Mouse (Mus musculus) left cerebral cortex, adult 9 months (tissue): ENCODE measurements at regions not wholly inside any gene's neighbourhood (a gene's known extent, or its start where the extent isn't known, plus 50 kb on each side); places are given as distances from the start of the nearest gene placed in this dataset.
A peak's percentile ranks its signal among the peaks of the same experiment; 100 is the strongest.

ENCODE experiments used
- DNase-seq, 2 experiments: peaks; one replicate each; pipeline ENCODE4 v3.0.0; 2022; ENCODE audit warnings: low spot score in 2 of 2

DNA sequence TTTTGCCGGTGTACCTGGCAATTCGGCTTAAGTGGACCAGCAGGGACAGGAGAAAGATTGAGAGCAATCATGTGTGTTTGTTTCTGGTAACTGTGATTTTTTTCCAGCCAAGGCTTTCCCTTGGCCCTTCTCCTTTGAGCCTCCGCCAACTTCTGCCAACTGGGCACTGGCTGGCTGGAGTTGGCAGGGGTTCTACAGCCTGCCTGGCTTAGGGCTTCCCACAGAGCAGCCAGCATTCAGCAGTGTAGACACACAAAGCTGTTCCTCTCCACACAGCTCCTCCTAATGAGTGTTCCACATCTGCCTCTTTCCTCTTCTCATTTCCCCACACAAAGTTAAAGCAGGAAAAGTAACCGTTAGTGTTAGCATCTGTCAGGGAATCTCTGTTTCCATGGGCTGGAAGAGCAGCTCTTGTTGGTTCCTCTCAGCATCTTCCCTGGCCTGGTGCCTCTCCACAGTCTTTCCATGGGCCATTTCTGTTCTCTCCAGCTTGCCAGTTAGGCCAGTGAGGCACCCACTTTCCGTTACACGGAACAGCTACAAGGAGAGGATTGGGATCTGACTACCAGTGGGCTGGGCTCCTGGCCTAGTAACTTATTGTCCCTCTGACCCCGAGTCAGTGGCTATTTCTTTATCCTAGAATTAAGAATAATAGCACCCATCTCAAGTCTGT is 68.0 kb upstream of the Rbm24 start:
- peak in 1 of 2 experiments; percentile 72 for DNase-seq

DNA sequence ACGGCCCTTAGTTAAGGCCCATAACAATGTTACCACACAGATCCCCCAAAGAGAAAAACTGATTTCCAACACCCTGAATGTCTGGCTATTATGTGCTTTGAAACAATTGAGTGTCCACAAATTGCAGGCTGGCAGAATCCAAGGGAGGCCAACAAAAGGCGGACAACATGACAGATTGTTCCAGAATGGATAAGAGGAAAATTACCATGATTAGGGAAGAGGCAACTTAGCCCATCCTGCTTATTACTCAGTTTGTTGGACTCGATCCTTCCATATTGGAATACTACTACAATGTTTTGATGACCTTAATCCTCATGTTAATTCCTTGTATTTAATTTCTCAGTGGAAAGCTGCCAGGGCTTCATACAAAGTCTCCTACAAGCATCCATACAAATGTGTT is 62.9 kb upstream of the Rbm24 start:
- no peak for DNase-seq

DNA sequence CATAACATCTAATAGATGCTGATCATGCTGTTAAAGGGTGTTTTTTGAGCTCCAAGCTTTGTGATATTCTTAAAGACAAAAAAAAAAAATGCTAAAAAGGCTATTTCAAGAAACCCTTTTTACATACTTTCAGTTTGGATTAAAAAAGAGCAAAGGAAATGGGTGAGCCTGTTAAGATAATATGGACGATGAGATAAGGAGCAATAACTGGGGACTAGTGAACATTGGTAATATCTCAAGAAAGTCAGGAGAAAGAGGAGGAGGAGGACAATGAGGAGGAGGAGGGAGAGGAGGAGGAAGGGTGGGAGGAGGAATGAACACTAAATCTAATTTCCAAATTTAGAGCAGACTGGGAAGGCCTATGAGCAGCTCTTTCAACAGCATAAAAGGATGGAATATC is 62.3 kb upstream of the Rbm24 start:
- DNase-seq = no peak

DNA sequence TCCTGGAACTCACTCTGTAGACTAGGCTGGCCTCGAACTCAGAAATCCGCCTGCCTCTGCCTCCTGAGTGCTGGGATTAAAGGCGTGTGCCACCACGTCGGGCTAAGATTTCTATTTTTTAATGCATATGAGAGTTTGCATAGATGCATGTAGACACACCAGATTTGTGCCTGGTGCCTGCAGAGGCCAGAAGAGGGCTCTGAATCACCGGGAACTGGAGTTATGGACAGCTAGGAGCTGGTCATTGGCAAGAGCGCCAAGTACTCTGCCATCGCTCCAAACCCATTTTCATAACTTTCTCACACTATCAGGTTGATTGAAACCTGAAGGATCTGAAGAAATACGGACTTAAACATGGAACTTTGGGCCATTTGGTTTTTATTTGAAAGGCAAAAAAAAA is 61.2 kb upstream of the Rbm24 start:
- no peak for DNase-seq

DNA sequence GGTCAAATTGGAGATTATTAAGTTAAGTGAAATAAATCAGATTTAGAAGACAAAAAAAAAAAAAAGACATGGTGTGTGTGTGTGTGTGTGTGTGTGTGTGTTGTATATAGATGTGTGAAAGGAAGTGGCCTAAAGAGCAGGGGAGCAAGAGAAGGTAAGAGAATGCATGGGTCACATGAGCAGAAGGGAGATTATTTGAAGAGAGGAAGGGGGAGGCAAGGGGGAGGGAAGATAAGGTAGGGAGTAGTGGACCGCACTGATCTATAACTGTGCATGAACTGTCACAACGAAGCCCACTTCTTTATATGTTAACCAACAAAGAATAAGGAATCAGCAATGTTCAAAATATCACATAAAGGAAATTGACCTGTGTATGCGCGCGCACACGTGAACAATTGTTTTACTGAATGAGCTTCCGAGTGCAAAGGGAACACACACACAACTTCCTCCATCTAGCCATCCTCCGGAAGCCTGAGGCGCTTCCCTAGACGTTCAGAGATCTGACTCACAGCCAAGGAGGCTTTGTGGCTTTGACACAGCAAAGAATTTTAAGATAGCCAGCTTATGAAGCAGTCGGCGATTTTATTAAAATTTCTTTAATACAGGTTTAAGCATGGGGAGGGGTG is 57.6 kb upstream of the Rbm24 start:
- DNase-seq = no peak

DNA sequence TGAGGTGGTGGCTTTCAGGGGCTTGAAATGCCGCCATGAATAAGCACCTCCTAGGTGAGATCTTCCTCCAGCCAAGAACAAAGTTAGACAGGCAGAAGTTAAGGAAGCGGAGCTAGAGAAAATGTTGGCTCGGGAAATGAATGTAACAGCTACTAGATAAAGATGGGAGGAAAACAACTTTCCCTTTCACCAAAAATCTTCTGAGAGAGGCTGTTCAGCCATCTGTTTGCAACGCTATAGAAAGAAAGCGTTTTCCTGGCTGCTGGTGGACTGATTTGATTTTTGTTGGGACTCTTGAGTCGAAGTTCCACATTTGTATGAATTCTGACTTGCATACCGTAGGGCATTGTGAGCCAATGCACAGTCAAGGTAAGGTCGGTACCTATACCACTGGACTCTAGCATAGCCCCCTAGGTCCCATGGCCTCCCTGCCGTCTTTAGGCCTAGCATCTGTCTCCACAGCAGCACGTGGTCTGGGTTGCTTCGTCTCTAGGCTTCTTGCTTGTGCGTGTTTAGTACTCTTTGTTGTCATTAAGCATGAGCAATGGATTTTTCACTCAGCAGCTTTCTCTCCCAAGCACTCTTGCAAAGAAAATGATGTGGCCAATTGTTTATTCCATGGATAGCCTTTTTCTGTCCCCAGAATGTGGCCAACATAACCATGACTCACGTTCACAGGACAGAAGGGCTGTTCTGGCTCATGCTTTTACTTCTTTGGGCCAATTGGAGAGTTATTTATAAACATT is 54.6 kb upstream of the Rbm24 start:
- peak in 1 of 2 experiments; percentile 71 for DNase-seq

DNA sequence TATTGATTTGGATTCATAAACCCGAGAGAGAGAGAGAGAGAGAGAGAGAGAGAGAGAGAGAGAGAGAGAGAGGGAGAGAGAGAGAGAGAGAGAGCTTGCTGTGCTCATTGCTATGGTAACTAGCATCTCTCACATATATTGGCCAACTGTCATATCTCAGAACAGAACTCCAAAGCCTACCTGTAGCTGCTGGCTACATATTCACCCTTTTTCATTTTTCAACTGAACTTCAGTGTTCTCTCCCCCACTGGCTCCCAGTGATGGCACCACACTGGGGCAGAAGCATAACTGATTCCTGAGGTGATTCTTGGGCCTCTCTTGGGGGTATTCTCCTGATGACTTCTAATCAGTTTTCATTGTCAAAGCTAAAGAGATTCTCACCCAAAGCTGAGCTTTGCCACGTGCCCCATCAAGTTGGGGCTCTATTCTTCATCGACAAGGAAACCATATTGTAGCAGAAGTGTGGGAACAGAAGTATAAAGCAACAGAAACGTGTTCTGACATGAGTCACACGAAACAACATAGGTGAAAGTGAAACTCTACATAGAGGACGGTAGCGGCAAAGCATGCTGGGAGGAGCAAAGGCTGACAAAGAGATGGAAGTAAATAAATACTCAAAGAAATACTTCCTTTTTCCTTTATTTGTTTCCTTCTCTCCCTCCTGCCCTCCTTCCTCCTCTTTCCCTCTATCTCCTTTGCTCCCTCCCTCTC is 53.9 kb upstream of the Rbm24 start:
- no peak for DNase-seq

DNA sequence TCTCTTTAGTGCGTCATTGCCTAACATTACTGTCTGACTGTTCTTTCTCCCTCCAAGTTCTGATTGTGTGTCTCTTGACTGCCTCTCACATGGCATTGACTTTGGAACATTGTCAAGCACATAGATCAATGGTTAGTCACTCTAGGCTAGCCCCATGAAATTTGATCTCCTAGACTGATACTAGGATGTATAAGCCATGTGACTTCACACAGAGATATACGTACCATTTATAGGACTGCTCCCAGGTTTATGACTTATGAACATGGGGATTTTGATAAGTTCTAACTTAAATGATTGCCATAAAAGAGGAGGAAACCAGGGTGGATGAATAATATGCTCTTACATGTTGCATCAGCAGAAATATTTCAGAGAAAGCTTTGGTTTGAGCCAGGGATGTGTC is 52.9 kb upstream of the Rbm24 start:
- DNase-seq = no peak
